Mouse (Mus musculus): ENCODE data around the gene 4430402I18Rik. TPM values are rescaled to one million over a fixed set of nuclear protein-coding genes. Genes with fewer than 3 reads are reported as not detected.

4430402I18Rik gene
- polyA plus RNA-seq, 1 experiment from 2014 or later, result 1.3 TPM

- 82% methylated on average over 2 of the region's 2 CpGs for WGBS
- H3K9me3 ChIP-seq, result no peaks in the 10 kb centered on the region
- H3K4me2 ChIP-seq, result no peak overlapping the region
- H3K9ac ChIP-seq, result no peak overlapping the region
- H3K4me1 ChIP-seq, result no peaks in the 10 kb centered on the region
- H3K27ac ChIP-seq, result no peak overlapping the region
- no peak for ATAC-seq (ENCODE audit: low FRiP score)
- H3K36me3 ChIP-seq (replicated peaks), result no peaks in the 10 kb centered on the region
- no peaks in the 10 kb centered on the region for H3K27me3 ChIP-seq
- H3K4me3 ChIP-seq (replicated peaks), result no peak overlapping the region
Measured at GRCm38 (mm10) chr19:28915602-28916250, 51.9 kb downstream of the 4430402I18Rik start.

- 89% methylated on average over 6 of the region's 6 CpGs for WGBS
- no peak for ATAC-seq (ENCODE audit: low FRiP score)
- no peak overlapping the region for H3K4me3 ChIP-seq (replicated peaks)
- no peak overlapping the region for H3K4me2 ChIP-seq
- no peaks in the 10 kb centered on the region for H3K4me1 ChIP-seq
- H3K9me3 ChIP-seq, result no peaks in the 10 kb centered on the region
- no peak overlapping the region for H3K9ac ChIP-seq
- H3K27ac ChIP-seq, result no peak overlapping the region
- H3K36me3 ChIP-seq (replicated peaks), result no peaks in the 10 kb centered on the region
- H3K27me3 ChIP-seq, result no peaks in the 10 kb centered on the region
Measured at GRCm38 (mm10) chr19:28914598-28914997, 53.0 kb downstream of the 4430402I18Rik start.

DNA sequence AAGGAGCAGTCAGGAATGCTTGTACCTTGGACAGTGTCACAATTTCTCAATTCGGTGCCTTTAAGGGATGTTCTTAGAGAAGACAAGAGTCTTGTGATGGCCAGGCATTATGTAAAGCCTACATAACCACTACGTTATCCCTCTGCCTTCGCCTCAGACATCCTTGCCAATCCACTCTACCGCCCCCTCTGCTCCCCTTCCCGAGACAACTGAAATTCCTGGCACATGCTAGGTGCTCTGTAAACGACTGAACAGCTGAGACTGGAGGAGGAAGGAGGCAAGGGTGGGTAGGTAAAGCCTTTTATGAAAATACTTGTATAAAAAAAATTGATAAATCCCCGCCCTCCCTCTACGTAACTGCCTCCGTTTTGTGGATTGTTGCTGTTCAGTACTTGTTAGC lies 58.9 kb downstream of the 4430402I18Rik start:
- H3K4me3 ChIP-seq (replicated peaks), result no peak overlapping the region
- H3K4me2 ChIP-seq, result no peak overlapping the region
- no peaks in the 10 kb centered on the region; the same call in 1 of the 2 replicates for H3K4me1 ChIP-seq
- WGBS, result 80% methylated on average over 9 of the region's 9 CpGs
- no peak overlapping the region for H3K9ac ChIP-seq
- no peak for ATAC-seq (ENCODE audit: low FRiP score)
- no peaks in the 10 kb centered on the region for H3K9me3 ChIP-seq
- H3K27me3 ChIP-seq, result no peaks in the 10 kb centered on the region
- no peak overlapping the region for H3K27ac ChIP-seq
- H3K36me3 ChIP-seq (replicated peaks), result no peaks in the 10 kb centered on the region

GRCm38 (mm10) chr19:28908186-28908585 lies 59.4 kb downstream of the 4430402I18Rik start:
- Histone ChIP-seq H3K9me3 (no peaks in the 10 kb centered on the region), H3K36me3 (replicated peaks) (no peaks in the 10 kb centered on the region), H3K4me3 (replicated peaks) (no peak overlapping the region), H3K4me1 (no peaks in the 10 kb centered on the region; the same call in 1 of the 2 replicates), H3K27ac (no peak overlapping the region), H3K27me3 (no peaks in the 10 kb centered on the region), H3K9ac (no peak overlapping the region), H3K4me2 (no peak overlapping the region)
- no peak for ATAC-seq (ENCODE audit: low FRiP score)
- 63% methylated on average over 4 of the region's 4 CpGs for WGBS

DNA sequence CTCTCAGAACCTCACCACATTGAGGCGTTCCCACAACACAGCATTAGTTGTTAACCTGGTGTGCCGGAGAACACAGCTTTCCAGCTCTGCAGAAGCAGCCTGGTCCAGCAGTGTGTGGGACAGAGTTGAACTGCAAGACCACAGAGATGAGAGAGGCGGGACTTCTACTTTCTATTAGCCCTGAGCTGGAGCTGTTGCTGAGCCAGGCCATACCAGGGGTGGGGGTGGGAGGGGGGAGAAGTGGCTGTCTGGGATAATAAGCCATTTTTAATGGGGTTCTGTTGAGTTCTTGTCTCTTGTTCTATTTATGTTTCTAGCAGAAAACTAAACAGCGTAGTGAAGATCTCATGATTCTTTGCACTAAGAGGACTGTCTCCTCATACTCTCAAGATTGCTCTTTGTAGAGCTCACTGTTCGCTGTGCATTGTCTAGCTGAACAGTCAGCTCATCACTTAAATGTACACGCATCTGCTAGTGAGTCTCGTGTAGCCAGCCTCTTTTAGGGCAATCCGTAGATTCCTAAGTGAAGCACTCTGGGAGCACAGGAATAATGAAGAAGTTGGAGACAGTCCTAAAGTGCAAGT lies 64.0 kb downstream of the 4430402I18Rik start:
- H3K27ac ChIP-seq, result no peak overlapping the region
- H3K4me2 ChIP-seq, result no peak overlapping the region
- no peaks in the 10 kb centered on the region for H3K9me3 ChIP-seq
- no peaks in the 10 kb centered on the region for H3K27me3 ChIP-seq
- no peaks in the 10 kb centered on the region for H3K36me3 ChIP-seq (replicated peaks)
- WGBS, result 93% methylated on average over 8 of the region's 8 CpGs
- ATAC-seq (ENCODE audit: low FRiP score), result no peak
- no peak overlapping the region for H3K9ac ChIP-seq
- H3K4me3 ChIP-seq (replicated peaks), result no peak overlapping the region
- peaks cover 5% of the 10 kb centered on the region for H3K4me1 ChIP-seq

- 90% methylated on average over 4 of the region's 4 CpGs for WGBS
- no peaks in the 10 kb centered on the region for H3K9me3 ChIP-seq
- H3K4me2 ChIP-seq, result no peak overlapping the region
- no peak for ATAC-seq (ENCODE audit: low FRiP score)
- H3K27ac ChIP-seq, result no peak overlapping the region
- no peak overlapping the region for H3K9ac ChIP-seq
- H3K27me3 ChIP-seq, result no peaks in the 10 kb centered on the region
- no peaks in the 10 kb centered on the region for H3K36me3 ChIP-seq (replicated peaks)
- H3K4me1 ChIP-seq, result peaks cover 5% of the 10 kb centered on the region; the same call in 1 of the 2 replicates
- no peak overlapping the region for H3K4me3 ChIP-seq (replicated peaks)
Measured at GRCm38 (mm10) chr19:28902806-28903205, 64.8 kb downstream of the 4430402I18Rik start.

GRCm38 (mm10) chr19:28902111-28902510 lies 65.5 kb downstream of the 4430402I18Rik start:
- WGBS, result 71% methylated on average over 2 of the region's 2 CpGs
- ATAC-seq (ENCODE audit: low FRiP score), result no peak
- no peaks in the 10 kb centered on the region for H3K27me3 ChIP-seq
- H3K9me3 ChIP-seq, result no peaks in the 10 kb centered on the region
- no peak overlapping the region for H3K4me3 ChIP-seq (replicated peaks)
- H3K27ac ChIP-seq, result no peak overlapping the region
- no peak overlapping the region for H3K4me2 ChIP-seq
- H3K36me3 ChIP-seq (replicated peaks), result no peaks in the 10 kb centered on the region
- peaks cover 5% of the 10 kb centered on the region; the same call in 1 of the 2 replicates for H3K4me1 ChIP-seq
- H3K9ac ChIP-seq, result no peak overlapping the region

GRCm38 (mm10) chr19:28900771-28901170 lies 66.8 kb downstream of the 4430402I18Rik start:
- Histone ChIP-seq H3K9ac (no peak overlapping the region), H3K4me2 (no peak overlapping the region), H3K9me3 (no peaks in the 10 kb centered on the region), H3K27ac (no peak overlapping the region), H3K36me3 (replicated peaks) (no peaks in the 10 kb centered on the region), H3K27me3 (no peaks in the 10 kb centered on the region), H3K4me1 (peaks cover 5% of the 10 kb centered on the region; the same call in 1 of the 2 replicates), H3K4me3 (replicated peaks) (no peak overlapping the region)
- 95% methylated on average over 2 of the region's 2 CpGs for WGBS
- ATAC-seq (ENCODE audit: low FRiP score), result no peak

DNA sequence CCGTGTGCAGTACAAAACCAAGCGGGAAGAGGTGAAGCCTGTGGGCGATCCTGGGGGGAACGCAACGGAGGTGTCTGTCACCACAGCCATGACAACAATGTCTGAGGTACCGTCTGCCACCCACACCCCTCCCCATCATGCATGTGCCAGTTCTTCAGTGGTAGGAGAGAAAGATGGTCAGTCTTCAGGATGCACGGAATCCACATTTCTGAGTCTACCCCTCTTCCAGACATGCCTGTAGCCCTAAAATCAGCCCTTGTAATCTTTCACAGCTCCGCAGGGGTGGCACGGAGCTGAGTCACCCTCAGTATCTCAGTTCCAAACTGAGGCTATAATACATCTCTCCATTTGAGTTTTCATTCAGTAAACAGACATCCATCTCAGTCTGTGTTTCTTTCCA lies 70.1 kb downstream of the 4430402I18Rik start:
- Histone ChIP-seq H3K4me2 (no peak overlapping the region), H3K9me3 (no peaks in the 10 kb centered on the region), H3K4me3 (replicated peaks) (no peak overlapping the region), H3K9ac (no peak overlapping the region), H3K36me3 (replicated peaks) (no peaks in the 10 kb centered on the region), H3K27ac (no peak overlapping the region), H3K27me3 (no peaks in the 10 kb centered on the region), H3K4me1 (peaks cover 10% of the 10 kb centered on the region; the same call in 1 of the 2 replicates)
- ATAC-seq (ENCODE audit: low FRiP score), result no peak
- WGBS, result 86% methylated on average over 9 of the region's 9 CpGs

GRCm38 (mm10) chr19:28896639-28897038 lies 71.0 kb downstream of the 4430402I18Rik start:
- H3K27ac ChIP-seq, result no peak overlapping the region
- no peaks in the 10 kb centered on the region for H3K36me3 ChIP-seq (replicated peaks)
- no peak overlapping the region for H3K4me3 ChIP-seq (replicated peaks)
- H3K4me1 ChIP-seq, result peaks cover 8% of the 10 kb centered on the region; the same call in 1 of the 2 replicates
- H3K4me2 ChIP-seq, result no peak overlapping the region
- H3K9ac ChIP-seq, result no peak overlapping the region
- H3K9me3 ChIP-seq, result no peaks in the 10 kb centered on the region
- no peaks in the 10 kb centered on the region for H3K27me3 ChIP-seq
- ATAC-seq (ENCODE audit: low FRiP score), result no peak
- WGBS, result 48% methylated on average over 1 of the region's 1 CpGs

DNA sequence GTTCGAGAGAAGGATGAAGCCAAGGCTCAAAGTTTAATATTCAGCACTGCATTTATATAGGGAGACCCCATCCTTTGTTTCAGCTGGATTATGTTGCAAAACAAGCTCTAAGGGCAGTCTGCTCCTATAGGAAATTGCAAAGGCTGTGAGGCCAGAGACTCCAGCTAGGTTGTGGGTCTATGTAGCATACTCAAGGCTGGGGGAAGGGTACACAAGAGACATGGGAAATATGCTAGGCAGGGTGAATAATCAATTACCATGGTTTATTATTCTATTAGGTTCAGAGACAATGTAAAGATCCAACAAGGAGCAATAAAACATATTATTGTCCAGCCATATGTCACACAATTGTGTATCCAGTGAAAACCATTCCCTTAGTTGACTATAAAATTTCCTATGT lies 75.7 kb downstream of the 4430402I18Rik start:
- Histone ChIP-seq H3K4me2 (no peak overlapping the region), H3K36me3 (replicated peaks) (no peaks in the 10 kb centered on the region), H3K27me3 (no peaks in the 10 kb centered on the region), H3K4me1 (peaks cover 8% of the 10 kb centered on the region; the same call in 1 of the 2 replicates), H3K9ac (no peak overlapping the region), H3K9me3 (no peaks in the 10 kb centered on the region), H3K27ac (no peak overlapping the region), H3K4me3 (replicated peaks) (no peak overlapping the region)
- ATAC-seq (ENCODE audit: low FRiP score), result no peak
- 84% methylated on average over 1 of the region's 1 CpGs for WGBS

DNA sequence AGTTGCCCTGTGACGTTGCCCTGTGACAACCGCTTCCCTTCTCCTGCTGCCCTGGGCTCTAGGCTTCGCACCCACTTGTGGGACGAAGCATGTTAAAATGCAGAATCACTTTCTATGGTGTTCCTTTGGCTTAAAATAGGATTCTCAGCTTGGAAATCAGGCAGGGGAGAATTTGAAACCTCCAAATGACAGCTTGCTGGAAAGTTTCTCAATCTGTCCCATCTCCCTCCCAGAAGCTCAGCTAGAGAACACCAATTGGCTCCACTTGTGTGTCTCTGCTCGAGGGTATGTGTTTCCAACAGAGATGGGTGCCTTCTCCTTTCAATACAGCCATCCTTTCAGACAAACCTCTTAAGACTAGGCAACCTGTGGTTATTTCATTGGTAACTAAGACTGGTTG lies 76.4 kb downstream of the 4430402I18Rik start:
- Histone ChIP-seq H3K27me3 (no peaks in the 10 kb centered on the region), H3K9ac (no peak overlapping the region), H3K9me3 (no peaks in the 10 kb centered on the region), H3K36me3 (replicated peaks) (no peaks in the 10 kb centered on the region), H3K4me3 (replicated peaks) (no peak overlapping the region), H3K4me1 (peaks cover 8% of the 10 kb centered on the region; the same call in 1 of the 2 replicates), H3K4me2 (no peak overlapping the region), H3K27ac (no peak overlapping the region)
- WGBS, result 84% methylated on average over 5 of the region's 5 CpGs
- ATAC-seq (ENCODE audit: low FRiP score), result no peak

DNA sequence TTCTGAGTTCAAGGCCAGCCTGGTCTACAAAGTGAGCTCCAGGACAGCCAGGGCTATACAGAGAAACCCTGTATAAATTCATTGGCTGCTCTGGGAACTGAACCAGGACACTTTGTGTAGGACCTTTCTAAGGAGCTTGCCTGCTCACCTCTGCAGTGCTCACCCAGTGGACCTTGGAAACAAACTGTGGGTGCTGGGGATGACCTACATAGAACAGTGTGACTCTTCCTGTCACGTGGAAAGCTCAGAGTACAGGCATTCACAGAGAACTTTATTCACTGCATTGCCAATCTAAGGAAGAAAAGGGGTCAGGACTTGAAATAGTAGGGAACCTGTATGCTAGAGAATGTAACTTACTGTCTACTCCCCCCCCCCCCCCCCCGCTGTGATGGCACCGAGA lies 78.3 kb downstream of the 4430402I18Rik start:
- Histone ChIP-seq H3K9ac (no peak overlapping the region), H3K4me1 (peaks cover 8% of the 10 kb centered on the region; the same call in 1 of the 2 replicates), H3K27ac (no peak overlapping the region), H3K36me3 (replicated peaks) (no peaks in the 10 kb centered on the region), H3K4me3 (replicated peaks) (no peak overlapping the region), H3K27me3 (no peaks in the 10 kb centered on the region), H3K4me2 (no peak overlapping the region), H3K9me3 (no peaks in the 10 kb centered on the region)
- no peak for ATAC-seq (ENCODE audit: low FRiP score)
- 57% methylated on average over 3 of the region's 3 CpGs for WGBS

Data from forebrain, embryonic 12.5 days (tissue).